Mouse (Mus musculus) cerebellum, adult 11-12 months (tissue): ENCODE results near the gene Brpf3.
A peak's percentile ranks its signal among the peaks of the same experiment; 100 is the strongest.
"Not testable (repeated sequence)": the region's sequence is repeated elsewhere in the genome, so short reads cannot be mapped to it uniquely, and the experiment has no call there.

Source experiments
- DNase-seq: peaks from one replicate; pipeline ENCODE4 v3.0.0; 2022

Gene Brpf3

DNA sequence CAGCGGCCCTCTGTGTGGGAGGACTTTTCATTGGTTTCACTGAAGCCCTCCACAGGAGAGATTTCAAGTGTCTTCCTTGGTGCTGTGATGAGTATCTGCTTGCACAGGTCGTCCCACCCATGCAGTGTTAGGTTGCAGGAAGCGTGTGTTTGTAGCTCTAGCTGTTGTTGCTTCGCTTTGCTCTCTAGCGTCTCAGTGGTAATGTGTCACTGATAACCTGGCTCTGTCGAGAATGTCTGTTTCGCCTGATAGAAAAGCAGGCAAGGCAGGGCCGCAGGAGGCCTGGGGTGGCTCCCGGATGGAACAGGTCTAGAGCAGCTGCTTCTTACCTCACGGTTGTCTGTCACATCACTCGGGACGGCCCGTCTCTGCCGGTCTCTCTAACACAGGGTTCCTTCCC is 28.2 kb downstream of the Brpf3 start:
- DNase-seq, result no peak

- no peak for DNase-seq
Observed at GRCm38 (mm10) chr17:28831065-28831464, 30.2 kb downstream of the Brpf3 start.

- DNase-seq, result no peak
Observed at GRCm38 (mm10) chr17:28832040-28832439, 31.1 kb downstream of the Brpf3 start.

DNA sequence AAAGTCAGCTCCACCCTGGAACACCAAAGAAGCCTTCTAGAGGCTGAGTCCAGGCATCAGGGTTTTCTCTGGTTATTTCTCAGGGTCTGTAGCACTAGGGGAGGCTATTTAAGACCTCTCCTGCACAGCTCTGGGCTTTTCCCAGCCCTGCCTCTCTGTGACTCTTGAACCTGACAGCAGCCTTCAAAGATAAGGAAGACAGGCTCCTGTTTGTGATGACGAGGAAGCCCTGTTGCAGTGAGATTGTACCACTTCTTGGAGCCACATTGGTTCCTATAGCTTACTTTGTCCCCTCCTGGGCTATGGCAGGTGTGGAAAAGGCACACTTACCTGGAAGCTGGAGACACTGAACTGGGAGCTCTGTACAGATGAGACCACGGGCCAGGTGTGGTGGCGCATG is 32.0 kb downstream of the Brpf3 start:
- DNase-seq, result no peak

GRCm38 (mm10) chr17:28834676-28835075 is 33.8 kb downstream of the Brpf3 start:
- DNase-seq, result no peak

DNA sequence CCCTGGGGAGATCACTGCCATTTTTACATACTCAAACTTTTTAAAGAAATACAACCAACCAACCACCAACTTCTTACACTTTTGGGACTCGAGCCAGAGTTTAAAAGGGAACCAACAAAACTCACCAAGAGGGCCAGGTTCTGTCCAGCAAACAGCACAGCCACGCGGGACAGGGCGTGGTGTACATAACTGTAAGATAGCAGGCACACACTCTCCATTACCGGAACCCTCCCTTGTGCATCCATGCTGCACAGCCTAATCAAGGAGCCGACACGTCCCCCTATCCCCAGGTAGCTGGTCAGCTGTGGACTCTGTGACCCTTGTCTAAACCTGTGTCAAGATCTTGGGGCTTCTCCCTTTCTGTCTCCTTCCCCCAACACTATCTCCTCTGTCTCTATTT is 37.0 kb downstream of the Brpf3 start:
- no peak for DNase-seq

DNA sequence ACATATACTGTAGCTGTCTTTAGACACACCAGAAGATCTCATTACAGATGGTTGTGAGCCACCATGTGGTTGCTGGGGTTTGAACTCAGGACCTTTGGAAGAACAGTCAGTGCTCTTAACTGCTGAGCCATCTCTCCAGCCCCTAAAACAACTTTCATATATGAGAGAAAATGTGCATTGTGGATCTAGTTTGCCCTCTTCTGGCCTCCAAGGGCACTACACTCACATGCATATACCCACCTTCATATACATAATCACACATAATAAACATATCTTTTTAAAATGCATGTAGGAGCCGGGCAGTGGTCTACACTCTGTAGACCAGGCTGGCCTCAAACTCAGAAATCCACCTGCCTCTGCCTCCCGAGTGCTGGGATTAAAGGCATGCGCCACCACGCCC is 41.1 kb downstream of the Brpf3 start:
- not testable (repeated sequence) for DNase-seq

DNA sequence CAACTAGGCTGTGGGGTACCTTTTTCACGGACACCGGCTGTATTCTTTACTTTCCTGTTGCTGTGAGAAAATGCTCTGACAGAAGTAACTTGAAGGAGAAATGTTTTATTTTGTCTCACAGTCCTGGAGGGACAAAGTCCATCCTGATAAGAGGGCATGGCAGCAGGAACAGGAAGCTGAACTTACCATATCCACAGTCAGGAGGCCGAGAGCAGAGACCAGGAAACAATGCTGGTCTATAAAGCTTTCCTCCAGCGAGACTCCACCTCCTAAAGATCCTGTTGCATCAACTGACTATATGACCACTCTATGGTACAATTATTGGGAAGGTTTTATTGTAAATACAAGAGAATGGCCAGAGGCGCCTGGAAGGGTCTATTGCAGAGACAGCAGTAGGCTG is 42.8 kb downstream of the Brpf3 start:
- no peak for DNase-seq

GRCm38 (mm10) chr17:28846974-28847617 is 46.2 kb downstream of the Brpf3 start:
- no peak for DNase-seq

GRCm38 (mm10) chr17:28850511-28850910 is 49.6 kb downstream of the Brpf3 start:
- DNase-seq, result no peak

GRCm38 (mm10) chr17:28854377-28854776 is 53.5 kb downstream of the Brpf3 start:
- no peak for DNase-seq

- DNase-seq, result no peak
Observed at GRCm38 (mm10) chr17:28855166-28855885, 54.4 kb downstream of the Brpf3 start.

DNA sequence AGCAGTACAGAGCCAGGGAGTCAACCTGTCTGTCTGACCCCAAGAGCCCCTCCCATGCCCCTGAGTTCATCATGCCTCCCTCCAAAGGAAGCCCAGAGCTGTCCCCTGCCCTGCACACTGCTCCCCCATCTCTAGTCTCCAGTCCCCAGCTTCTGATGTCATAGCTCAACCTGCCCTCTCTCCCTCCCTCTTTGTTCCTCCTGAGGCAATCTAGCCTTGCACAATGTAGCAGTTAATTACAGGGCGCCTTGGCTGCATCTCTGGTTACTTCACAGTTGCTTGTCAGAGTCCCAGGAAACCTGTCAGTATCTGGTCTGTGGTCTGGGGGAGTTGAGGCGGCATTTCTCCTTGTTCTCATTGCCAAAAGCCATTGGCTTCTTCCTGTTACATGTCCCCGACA is 55.1 kb downstream of the Brpf3 start:
- DNase-seq, result no peak

- DNase-seq, result no peak
Observed at GRCm38 (mm10) chr17:28858205-28858604, 57.3 kb downstream of the Brpf3 start, which contains the start of gene Pnpla1. Gene Pnpla1 (plus strand): TSS chr17:28858411.

- DNase-seq, result no peak
Observed at GRCm38 (mm10) chr17:28863926-28864325, 63.0 kb downstream of the Brpf3 start.

- DNase-seq, result no peak
Observed at GRCm38 (mm10) chr17:28864464-28864863, 63.6 kb downstream of the Brpf3 start.

DNA sequence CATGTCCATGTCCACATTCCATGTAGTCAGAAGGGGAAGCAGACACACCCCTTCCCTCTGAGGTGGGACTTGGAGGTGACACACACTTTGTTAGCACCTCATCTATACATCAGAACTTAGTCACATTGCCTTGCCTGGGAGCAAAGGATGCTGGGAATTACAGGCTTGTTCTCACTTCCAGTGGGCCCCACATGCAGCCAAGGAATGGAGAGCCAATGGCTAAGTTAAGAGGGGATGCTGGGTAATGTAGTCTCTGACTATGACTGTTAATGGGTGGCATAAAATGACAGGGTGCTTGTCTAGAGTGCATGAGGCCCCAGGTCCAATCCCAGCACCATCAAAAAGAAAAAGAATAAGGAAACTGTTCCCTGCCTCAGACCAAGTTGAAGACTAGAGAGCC is 66.0 kb downstream of the Brpf3 start:
- DNase-seq, result no peak

DNA sequence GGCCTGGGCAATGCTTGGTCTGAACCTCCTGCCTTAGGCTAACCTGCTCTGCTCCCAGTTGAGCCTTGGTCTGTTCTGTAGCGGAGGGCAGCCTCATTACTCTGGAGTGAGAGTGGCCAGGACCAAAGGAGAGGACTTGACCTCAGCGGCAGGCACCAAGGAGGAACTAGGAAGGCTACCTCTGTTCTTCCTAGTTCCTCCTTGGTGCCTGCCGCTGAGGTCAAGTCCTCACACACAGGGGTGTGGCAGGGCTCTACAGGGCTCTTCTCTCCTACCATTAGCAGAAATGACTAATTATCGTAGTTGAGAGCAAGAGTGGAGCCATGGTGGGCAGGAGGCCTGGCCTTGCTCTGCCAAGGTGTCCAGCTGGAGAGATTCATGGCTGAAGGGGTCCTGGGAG is 66.5 kb downstream of the Brpf3 start:
- no peak for DNase-seq

GRCm38 (mm10) chr17:28869412-28870110 is 68.7 kb downstream of the Brpf3 start:
- no peak for DNase-seq

DNA sequence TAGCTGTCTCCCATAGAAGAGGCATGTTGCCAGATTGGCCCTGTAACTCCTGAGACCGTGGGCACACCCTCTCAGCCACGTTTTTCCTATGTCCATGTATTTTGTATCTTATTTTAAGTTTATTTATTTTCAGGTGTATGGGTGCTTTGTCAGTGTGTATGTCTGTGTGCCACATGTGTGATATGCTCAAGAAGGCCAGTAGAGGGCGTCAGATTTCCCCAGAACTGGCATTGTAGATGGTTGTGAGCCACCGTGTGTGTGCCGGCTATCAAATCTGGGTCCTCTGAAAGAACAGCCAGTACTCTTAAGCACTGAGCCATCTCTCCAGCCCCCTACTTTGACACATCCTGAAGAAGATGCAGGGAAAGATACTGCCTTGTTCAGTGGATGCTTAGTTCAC is 69.5 kb downstream of the Brpf3 start:
- DNase-seq, result no peak

GRCm38 (mm10) chr17:28871831-28872230 is 70.9 kb downstream of the Brpf3 start:
- DNase-seq, result no peak

GRCm38 (mm10) chr17:28872322-28872721 is 71.4 kb downstream of the Brpf3 start:
- no peak for DNase-seq

- no peak for DNase-seq
Observed at GRCm38 (mm10) chr17:28874216-28874615, 73.3 kb downstream of the Brpf3 start.

GRCm38 (mm10) chr17:28874825-28875224 is 73.9 kb downstream of the Brpf3 start:
- peak; percentile 33 for DNase-seq
